Mouse (Mus musculus) liver, embryonic 13.5 days (tissue): ENCODE data around the gene Ankrd16. TPM values are rescaled to one million over a fixed set of nuclear protein-coding genes. Genes with fewer than 3 reads are reported as not detected.

Experiments
- ATAC-seq: fragments of 200-750 bp; cut with Nextera tagmentation; 2 replicates; pipeline ENCODE4 v1.8.0; 2017; ENCODE audit warnings: low read depth, mild to moderate bottlenecking, moderate number of reproducible peaks, moderate library complexity
- DNase-seq: peaks from one replicate; pipeline ENCODE4 v3.0.0; 2022
- H3K27ac ChIP-seq: fragments of 300-500 bp; sonication (generic); 2 replicates; pipeline ENCODE4 v1.5.1; 2015; ENCODE audit warnings: moderate library complexity, mild to moderate bottlenecking, inconsistent platforms
- H3K27me3 ChIP-seq: fragments of 300-500 bp; sonication (generic); 2 replicates; pipeline ENCODE4 v1.6.1; 2015; ENCODE audit warnings: mild to moderate bottlenecking, inconsistent platforms
- H3K36me3 ChIP-seq: fragments of 300-500 bp; sonication (generic); 2 replicates; pipeline ENCODE4 v1.6.1; 2015; ENCODE audit warnings: mild to moderate bottlenecking, inconsistent platforms
- H3K4me1 ChIP-seq: fragments of 300-500 bp; sonication (generic); replicated peaks from 2 replicates; pipeline ENCODE4 v1.6.1; 2015; ENCODE audit warnings: inconsistent platforms
- H3K4me2 ChIP-seq: fragments of 300-500 bp; sonication (generic); 2 replicates; pipeline ENCODE4 v1.6.1; 2015; ENCODE audit warnings: inconsistent platforms, mild to moderate bottlenecking, moderate library complexity
- H3K4me3 ChIP-seq: fragments of 300-500 bp; sonication (generic); replicated peaks from 2 replicates; pipeline ENCODE4 v1.5.1; 2015; ENCODE audit warnings: mild to moderate bottlenecking, inconsistent platforms
- H3K9ac ChIP-seq: fragments of 300-500 bp; sonication (generic); 2 replicates; pipeline ENCODE4 v1.6.1; 2015; ENCODE audit warnings: mild to moderate bottlenecking, inconsistent platforms
- H3K9me3 ChIP-seq: fragments of 300-500 bp; sonication (generic); replicated peaks from 2 replicates; pipeline ENCODE4 v1.6.1; 2016; ENCODE audit warnings: inconsistent platforms
- WGBS: fragments of 180-500 bp; shearing (Covaris S2); methylation state at CpG from one replicate; pipeline ENCODE4 v1.1.7; 2015; ENCODE audit not compliant: insufficient replicate concordance; 5-methylcytosine and 5-hydroxymethylcytosine counted together
- polyA plus RNA-seq: library from polyadenylated mRNA; unstranded; fragments of >200 nt; fragmentation: Nextera tagmentation; extraction: Ambion mirVana; gene quantifications from 2 replicates; pipeline ENCODE4 v1.2.1, GENCODE M21; 2015

The Ankrd16 gene
- 10.1 and 10.4 TPM in 2 replicates for polyA plus RNA-seq

GRCm38 (mm10) chr2:11777091-11778068 is at the start of gene Ankrd16, which contains the start of gene Fbh1:
Gene Ankrd16 (plus strand): TSS chr2:11777876.
Gene Fbh1 (minus strand): TSS chr2:11777582.
- H3K27ac ChIP-seq, result peak within 1 kb of the TSS; percentile 94
- no peaks in the 10 kb centered on the region for H3K9me3 ChIP-seq
- H3K9ac ChIP-seq, result peak within 1 kb of the TSS; percentile 88
- DNase-seq (peak; percentile 100), ATAC-seq (peak; percentile 93)
- peaks cover 28% of the 10 kb centered on the region for H3K4me1 ChIP-seq
- WGBS, result under 1% methylated on average over 73 of the region's 73 CpGs
- H3K36me3 ChIP-seq, result peaks cover 21% of the 10 kb centered on the region
- peak within 1 kb of the TSS; percentile 100 for H3K4me2 ChIP-seq
- H3K27me3 ChIP-seq, result no peaks in the 10 kb centered on the region
- H3K4me3 ChIP-seq, result peak within 1 kb of the TSS; percentile 92

- DNase-seq (no peak), ATAC-seq (no peak)
- Histone ChIP-seq H3K4me1 (no peaks in the 10 kb centered on the region), H3K4me2 (no peak overlapping the region), H3K27ac (no peak overlapping the region), H3K9ac (no peak overlapping the region), H3K9me3 (no peaks in the 10 kb centered on the region), H3K27me3 (no peaks in the 10 kb centered on the region), H3K4me3 (no peak overlapping the region), H3K36me3 (no peaks in the 10 kb centered on the region)
- 53% methylated on average over 3 of the region's 3 CpGs for WGBS
Observed at GRCm38 (mm10) chr2:11729091-11729490, 48.6 kb upstream of the Ankrd16 start.

- Histone ChIP-seq H3K9me3 (no peaks in the 10 kb centered on the region), H3K9ac (no peak overlapping the region), H3K36me3 (no peaks in the 10 kb centered on the region), H3K27ac (no peak overlapping the region), H3K4me2 (no peak overlapping the region), H3K4me1 (no peaks in the 10 kb centered on the region), H3K27me3 (no peaks in the 10 kb centered on the region), H3K4me3 (no peak overlapping the region)
- DNase-seq (no peak), ATAC-seq (no peak)
- WGBS, result 62% methylated on average over 5 of the region's 5 CpGs
Observed at GRCm38 (mm10) chr2:11732978-11733377, 44.7 kb upstream of the Ankrd16 start.

- no peaks in the 10 kb centered on the region for H3K4me1 ChIP-seq
- H3K4me3 ChIP-seq, result no peak overlapping the region
- no peaks in the 10 kb centered on the region for H3K9me3 ChIP-seq
- 58% methylated on average over 6 of the region's 6 CpGs for WGBS
- no peak for ATAC-seq
- H3K4me2 ChIP-seq, result no peak overlapping the region
- H3K27ac ChIP-seq, result no peak overlapping the region
- DNase-seq, result no peak
- H3K36me3 ChIP-seq, result peaks cover 6% of the 10 kb centered on the region
- no peaks in the 10 kb centered on the region for H3K27me3 ChIP-seq
- H3K9ac ChIP-seq, result no peak overlapping the region
Observed at GRCm38 (mm10) chr2:11735853-11736252, 41.8 kb upstream of the Ankrd16 start.

GRCm38 (mm10) chr2:11738794-11739193 is 38.9 kb upstream of the Ankrd16 start:
- DNase-seq (no peak), ATAC-seq (no peak)
- Histone ChIP-seq H3K9me3 (no peaks in the 10 kb centered on the region), H3K27me3 (no peaks in the 10 kb centered on the region), H3K36me3 (peaks cover 34% of the 10 kb centered on the region), H3K4me3 (no peak overlapping the region), H3K27ac (no peak overlapping the region), H3K4me2 (no peak overlapping the region), H3K4me1 (no peaks in the 10 kb centered on the region), H3K9ac (no peak overlapping the region)
- WGBS, result 65% methylated on average over 3 of the region's 3 CpGs

DNA sequence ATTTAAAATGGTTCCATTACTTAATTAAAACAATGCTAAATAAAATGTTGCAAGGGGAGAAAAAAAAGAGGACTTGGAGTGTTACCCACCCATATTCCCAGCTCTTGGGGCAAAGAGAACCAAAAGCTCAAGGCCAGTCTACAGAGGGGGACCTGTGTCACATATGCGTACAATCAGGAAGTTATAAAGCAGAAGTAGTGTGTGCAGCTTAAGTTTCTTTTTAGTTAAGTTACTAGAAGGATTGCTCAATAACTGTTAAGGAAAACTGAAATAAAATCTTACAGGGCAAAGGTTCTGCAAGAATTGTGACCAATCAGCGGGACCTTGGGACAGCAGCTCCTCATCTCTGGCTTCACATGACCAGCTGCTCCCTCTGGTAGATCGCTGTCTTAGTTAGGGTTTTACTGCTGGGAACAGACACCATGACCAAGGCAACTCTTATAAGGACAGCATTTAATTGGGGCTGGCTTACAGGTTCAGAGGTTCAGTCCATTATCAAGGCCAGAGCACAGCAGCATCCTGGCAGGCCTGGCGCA is 38.1 kb upstream of the Ankrd16 start:
- H3K36me3 ChIP-seq, result peaks cover 37% of the 10 kb centered on the region
- DNase-seq (no peak), ATAC-seq (no peak)
- H3K4me1 ChIP-seq, result no peaks in the 10 kb centered on the region
- H3K4me2 ChIP-seq, result no peak overlapping the region
- no peaks in the 10 kb centered on the region for H3K27me3 ChIP-seq
- no peak overlapping the region for H3K9ac ChIP-seq
- no peak overlapping the region for H3K4me3 ChIP-seq
- H3K27ac ChIP-seq, result no peak overlapping the region
- WGBS, result 71% methylated on average over 4 of the region's 4 CpGs
- H3K9me3 ChIP-seq, result no peaks in the 10 kb centered on the region

DNA sequence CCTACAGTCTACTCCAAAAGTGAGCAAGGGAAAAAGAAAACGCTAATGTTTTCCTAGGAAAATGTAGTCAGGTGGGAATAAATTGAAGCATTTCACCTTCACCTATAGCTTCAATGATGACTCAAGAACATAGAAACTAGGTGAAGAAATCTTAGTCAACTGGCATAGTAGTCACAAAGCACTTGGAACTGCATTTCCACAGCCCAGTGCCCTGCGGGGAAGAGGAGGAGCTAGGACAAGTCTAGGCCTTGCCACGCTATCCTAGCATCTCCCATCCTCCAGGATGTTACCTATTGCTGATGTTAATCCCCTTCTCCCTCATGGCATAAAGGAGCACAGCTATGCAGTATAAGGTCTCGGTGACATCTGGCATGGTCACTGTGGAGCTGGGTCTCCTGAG is 15.1 kb upstream of the Ankrd16 start:
- H3K27me3 ChIP-seq, result no peaks in the 10 kb centered on the region
- no peak overlapping the region for H3K27ac ChIP-seq
- H3K9me3 ChIP-seq, result no peaks in the 10 kb centered on the region
- DNase-seq (no peak), ATAC-seq (no peak)
- H3K4me1 ChIP-seq, result no peaks in the 10 kb centered on the region
- 86% methylated on average over 4 of the region's 4 CpGs for WGBS
- peaks cover 89% of the 10 kb centered on the region for H3K36me3 ChIP-seq
- no peak overlapping the region for H3K9ac ChIP-seq
- no peak overlapping the region for H3K4me3 ChIP-seq
- H3K4me2 ChIP-seq, result no peak overlapping the region

GRCm38 (mm10) chr2:11765694-11766093 is 12.0 kb upstream of the Ankrd16 start:
- no peak for DNase-seq
- no peaks in the 10 kb centered on the region for H3K27me3 ChIP-seq
- H3K4me1 ChIP-seq, result no peaks in the 10 kb centered on the region
- H3K27ac ChIP-seq, result no peak overlapping the region
- H3K9me3 ChIP-seq, result no peaks in the 10 kb centered on the region
- peaks cover 67% of the 10 kb centered on the region for H3K36me3 ChIP-seq
- no peak overlapping the region for H3K9ac ChIP-seq
- no peak for ATAC-seq
- H3K4me2 ChIP-seq, result no peak overlapping the region
- H3K4me3 ChIP-seq, result no peak overlapping the region
- 77% methylated on average over 4 of the region's 4 CpGs for WGBS

DNA sequence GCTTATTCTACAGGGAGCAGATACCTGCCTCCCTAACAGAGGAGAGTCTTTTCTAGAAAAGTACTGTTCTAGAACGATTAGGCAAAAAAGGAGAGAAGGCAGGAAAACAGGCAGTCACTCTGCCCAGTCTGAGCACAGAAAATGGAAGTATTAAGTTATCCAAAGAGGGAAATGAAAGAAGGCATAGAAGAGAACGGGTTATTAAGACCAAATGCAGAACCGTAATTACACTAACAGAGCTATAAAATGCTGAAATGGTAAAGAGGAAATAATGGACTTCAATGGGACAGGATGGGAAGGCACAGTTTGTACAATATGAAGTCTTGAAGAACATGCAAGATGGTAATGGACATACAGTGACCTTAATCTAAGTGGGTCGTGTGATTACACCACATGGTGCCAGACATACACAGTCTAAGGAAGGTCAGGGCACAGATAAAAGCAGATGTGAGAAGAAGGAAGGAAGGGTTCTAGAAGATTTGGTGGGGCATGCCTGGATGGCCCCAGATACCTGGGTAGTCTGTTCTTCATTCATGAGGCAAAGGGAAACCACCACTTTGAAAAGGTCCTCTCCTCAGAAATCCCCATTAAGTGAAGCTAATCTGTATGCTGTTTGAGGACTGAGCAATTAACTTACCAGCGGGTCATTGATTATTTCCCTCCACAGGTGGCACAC is 11.1 kb upstream of the Ankrd16 start:
- DNase-seq (no peak), ATAC-seq (peak; percentile 18; the same call in 1 of the 2 replicates)
- H3K9me3 ChIP-seq, result no peaks in the 10 kb centered on the region
- 70% methylated on average over 5 of the region's 5 CpGs for WGBS
- no peak overlapping the region for H3K4me2 ChIP-seq
- no peak overlapping the region for H3K9ac ChIP-seq
- no peak overlapping the region for H3K4me3 ChIP-seq
- H3K27me3 ChIP-seq, result no peaks in the 10 kb centered on the region
- H3K36me3 ChIP-seq, result peaks cover 59% of the 10 kb centered on the region
- H3K27ac ChIP-seq, result no peak overlapping the region
- no peaks in the 10 kb centered on the region for H3K4me1 ChIP-seq

GRCm38 (mm10) chr2:11767161-11767545 is 10.5 kb upstream of the Ankrd16 start:
- DNase-seq (no peak), ATAC-seq (no peak)
- Histone ChIP-seq H3K27ac (no peak overlapping the region), H3K27me3 (no peaks in the 10 kb centered on the region), H3K36me3 (peaks cover 53% of the 10 kb centered on the region), H3K9me3 (no peaks in the 10 kb centered on the region), H3K9ac (no peak overlapping the region), H3K4me3 (no peak overlapping the region), H3K4me1 (peaks cover under 1% of the 10 kb centered on the region; the same call in 1 of the 2 replicates), H3K4me2 (no peak overlapping the region)
- 67% methylated on average over 10 of the region's 10 CpGs for WGBS

DNA sequence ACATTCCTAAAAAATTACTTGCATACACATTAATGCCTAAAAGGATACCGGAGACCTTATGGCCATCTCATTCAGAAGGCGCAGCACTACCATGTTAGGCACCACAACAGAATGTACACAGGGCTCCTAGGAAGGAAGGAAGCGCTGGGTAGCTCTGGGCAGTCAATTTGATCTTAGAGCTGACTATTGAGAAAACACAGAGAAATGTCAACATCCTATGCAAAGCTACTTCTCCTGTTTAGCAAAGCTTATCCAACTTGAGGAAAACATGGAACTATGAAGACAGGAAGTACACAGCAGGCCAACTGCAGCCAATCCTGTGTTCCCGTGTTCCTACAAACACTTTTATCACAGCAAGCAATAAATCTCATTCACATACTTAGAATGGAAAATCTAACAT is 6.0 kb upstream of the Ankrd16 start:
- no peak for DNase-seq
- no peaks in the 10 kb centered on the region for H3K27me3 ChIP-seq
- WGBS, result 81% methylated on average over 4 of the region's 4 CpGs
- no peak overlapping the region for H3K27ac ChIP-seq
- no peak overlapping the region for H3K4me3 ChIP-seq
- no peaks in the 10 kb centered on the region for H3K9me3 ChIP-seq
- ATAC-seq, result no peak
- H3K4me1 ChIP-seq, result peaks cover 11% of the 10 kb centered on the region
- peaks cover 17% of the 10 kb centered on the region for H3K36me3 ChIP-seq
- no peak overlapping the region for H3K4me2 ChIP-seq
- no peak overlapping the region for H3K9ac ChIP-seq
